Mouse (Mus musculus) spleen, embryonic (tissue): ENCODE measurements at regions not wholly inside any gene's neighbourhood (a gene's known extent, or its start where the extent isn't known, plus 50 kb on each side); places are given as distances from the start of the nearest gene placed in this dataset.

Experiments
- CTCF ChIA-PET: fragments of 350-600 bp; sonication (Branson Sonifier 250); formaldehyde crosslinking; loops from one replicate; lab custom pipeline; 2022; lab: Charles Lee

- CTCF ChIA-PET, result no interaction called here
Measured at GRCm38 (mm10) chr3:54103098-54103497, 52.7 kb upstream of the Trpc4 start.

- CTCF ChIA-PET, result no interaction called here
Measured at GRCm38 (mm10) chr3:54083634-54084033, 72.2 kb upstream of the Trpc4 start.

- CTCF ChIA-PET, result no interaction called here
Measured at GRCm38 (mm10) chr3:54076461-54076860, 79.4 kb upstream of the Trpc4 start.

- CTCF ChIA-PET, result no interaction called here
Measured at GRCm38 (mm10) chr3:54060653-54061052, 95.2 kb upstream of the Trpc4 start.

- CTCF ChIA-PET, result no interaction called here
Measured at GRCm38 (mm10) chr3:54054376-54054775, 101.5 kb upstream of the Trpc4 start.

- CTCF ChIA-PET, result no interaction called here
Measured at GRCm38 (mm10) chr3:54049370-54049769, 106.5 kb upstream of the Trpc4 start.

GRCm38 (mm10) chr3:54048091-54048670, 107.7 kb upstream of the Trpc4 start:
- CTCF ChIA-PET, result no interaction called here

- CTCF ChIA-PET, result interaction anchor here (0.6 kb wide), 1 partner anchor 12 kb away, joined by 10 read pairs; no protein-coding TSS in a partner anchor
Measured at GRCm38 (mm10) chr3:54027365-54027764, 128.5 kb upstream of the Trpc4 start.

GRCm38 (mm10) chr3:54020196-54020595, 135.6 kb upstream of the Trpc4 start:
- CTCF ChIA-PET, result no interaction called here

GRCm38 (mm10) chr3:54017943-54018649, 137.7 kb upstream of the Trpc4 start:
- CTCF ChIA-PET, result no interaction called here

GRCm38 (mm10) chr3:54016877-54017276, 139.0 kb upstream of the Trpc4 start:
- CTCF ChIA-PET, result no interaction called here

GRCm38 (mm10) chr3:54011016-54011415, 144.8 kb upstream of the Trpc4 start:
- CTCF ChIA-PET, result no interaction called here

- CTCF ChIA-PET, result no interaction called here
Measured at GRCm38 (mm10) chr3:53992993-53993392, 129.4 kb upstream of the Ufm1 start.

GRCm38 (mm10) chr3:53988796-53989195, 125.2 kb upstream of the Ufm1 start:
- CTCF ChIA-PET, result no interaction called here

GRCm38 (mm10) chr3:53988256-53988655, 124.6 kb upstream of the Ufm1 start:
- CTCF ChIA-PET, result no interaction called here

- CTCF ChIA-PET, result interaction anchor here (0.6 kb wide), 1 partner anchor 191 kb away, joined by 3 read pairs; no protein-coding TSS in a partner anchor
Measured at GRCm38 (mm10) chr3:53987316-53987715, 123.7 kb upstream of the Ufm1 start.

- CTCF ChIA-PET, result no interaction called here
Measured at GRCm38 (mm10) chr3:53984743-53985550, 121.3 kb upstream of the Ufm1 start.

GRCm38 (mm10) chr3:53982311-53982710, 118.7 kb upstream of the Ufm1 start:
- CTCF ChIA-PET, result no interaction called here

GRCm38 (mm10) chr3:53981585-53981984, 118.0 kb upstream of the Ufm1 start:
- CTCF ChIA-PET, result interaction anchor here (0.6 kb wide), 1 partner anchor 72 kb away, joined by 3 read pairs; no protein-coding TSS in a partner anchor

GRCm38 (mm10) chr3:53977379-53978080, 113.9 kb upstream of the Ufm1 start:
- CTCF ChIA-PET, result no interaction called here

GRCm38 (mm10) chr3:53974905-53975551, 111.4 kb upstream of the Ufm1 start:
- CTCF ChIA-PET, result no interaction called here
